Mouse (Mus musculus): ENCODE results near the gene Kdm5c. TPM values are rescaled to one million over a fixed set of nuclear protein-coding genes. Genes with fewer than 3 reads are reported as not detected.
"Not testable (repeated sequence)": the region's sequence is repeated elsewhere in the genome, so short reads cannot be mapped to it uniquely, and the experiment has no call there.

Kdm5c gene
- polyA plus RNA-seq, 1 experiment from 2014 or later = 13.8 TPM

- no peak for DNase-seq (ENCODE audit: low spot score)
- 91% methylated on average over 2 of the region's 2 CpGs for WGBS
- Histone ChIP-seq H3K27me3 (ENCODE audit: control insufficient read depth, insufficient read depth, low read length) (no peaks in the 10 kb centered on the region), H3K27ac (replicated peaks) (no peak overlapping the region), H3K9ac (ENCODE audit: low read length) (no peak overlapping the region), H3K4me1 (replicated peaks; ENCODE audit: control insufficient read depth, insufficient read depth) (no peaks in the 10 kb centered on the region), H3K4me3 (ENCODE audit: low read depth, low read length) (no peak overlapping the region), H3K36me3 (ENCODE audit: control insufficient read depth, insufficient read depth, low read length) (peaks cover 15% of the 10 kb centered on the region), H3K4me2 (replicated peaks; ENCODE audit: low read depth) (no peak overlapping the region), H3K9me3 (ENCODE audit: control insufficient read depth, low read length) (no peaks in the 10 kb centered on the region)
- TF ChIP-seq CTCF (IDR thresholded peaks at IDR 0.05; ENCODE audit: low read depth) = no peak
- no peak for TF ChIP-seq EP300 (optimal IDR thresholded peaks at IDR 0.05)
- no peak for ATAC-seq (ENCODE audit: low FRiP score, low TSS enrichment)
Measured at GRCm38 (mm10) chrX:152244492-152245189, 11.8 kb downstream of the Kdm5c start.

- Histone ChIP-seq H3K4me3 (ENCODE audit: low read depth, low read length) (no peak overlapping the region), H3K36me3 (ENCODE audit: control insufficient read depth, insufficient read depth, low read length) (peaks cover 14% of the 10 kb centered on the region; the same call in 1 of the 2 replicates), H3K9ac (ENCODE audit: low read length) (no peak overlapping the region), H3K9me3 (ENCODE audit: control insufficient read depth, low read length) (no peaks in the 10 kb centered on the region), H3K4me1 (replicated peaks; ENCODE audit: control insufficient read depth, insufficient read depth) (no peaks in the 10 kb centered on the region), H3K4me2 (replicated peaks; ENCODE audit: low read depth) (no peak overlapping the region), H3K27ac (replicated peaks) (no peak overlapping the region), H3K27me3 (ENCODE audit: control insufficient read depth, insufficient read depth, low read length) (no peaks in the 10 kb centered on the region)
- WGBS = 93% methylated on average over 11 of the region's 11 CpGs
- DNase-seq (ENCODE audit: low spot score) = no peak
- no peak for ATAC-seq (ENCODE audit: low FRiP score, low TSS enrichment)
- TF ChIP-seq CTCF (IDR thresholded peaks at IDR 0.05; ENCODE audit: low read depth) (no peak), EP300 (optimal IDR thresholded peaks at IDR 0.05) (no peak)
Measured at GRCm38 (mm10) chrX:152271189-152271588, 38.4 kb downstream of the Kdm5c start.

GRCm38 (mm10) chrX:152279384-152279783 is 46.6 kb downstream of the Kdm5c start:
- ATAC-seq (ENCODE audit: low FRiP score, low TSS enrichment) (no peak), DNase-seq (ENCODE audit: low spot score) (no peak)
- no peaks in the 10 kb centered on the region for H3K36me3 ChIP-seq (ENCODE audit: control insufficient read depth, insufficient read depth, low read length)
- H3K27me3 ChIP-seq (ENCODE audit: control insufficient read depth, insufficient read depth, low read length) = no peaks in the 10 kb centered on the region
- H3K4me1 ChIP-seq (replicated peaks; ENCODE audit: control insufficient read depth, insufficient read depth) = no peaks in the 10 kb centered on the region
- H3K4me2 ChIP-seq (replicated peaks; ENCODE audit: low read depth) = no peak overlapping the region
- no peak overlapping the region for H3K9ac ChIP-seq (ENCODE audit: low read length)
- H3K9me3 ChIP-seq (ENCODE audit: control insufficient read depth, low read length) = no peaks in the 10 kb centered on the region
- no peak overlapping the region for H3K4me3 ChIP-seq (ENCODE audit: low read depth, low read length)
- TF ChIP-seq CTCF (IDR thresholded peaks at IDR 0.05; ENCODE audit: low read depth) (no peak), EP300 (optimal IDR thresholded peaks at IDR 0.05) (no peak)
- no peak overlapping the region for H3K27ac ChIP-seq (replicated peaks)
- WGBS = 82% methylated on average over 6 of the region's 6 CpGs

- DNase-seq (ENCODE audit: low spot score) (no peak), ATAC-seq (ENCODE audit: low FRiP score, low TSS enrichment) (no peak)
- 73% methylated on average over 3 of the region's 3 CpGs for WGBS
- Histone ChIP-seq H3K27ac (replicated peaks) (no peak overlapping the region), H3K4me1 (replicated peaks; ENCODE audit: control insufficient read depth, insufficient read depth) (no peaks in the 10 kb centered on the region), H3K36me3 (ENCODE audit: control insufficient read depth, insufficient read depth, low read length) (no peaks in the 10 kb centered on the region), H3K4me2 (replicated peaks; ENCODE audit: low read depth) (no peak overlapping the region), H3K9me3 (ENCODE audit: control insufficient read depth, low read length) (no peaks in the 10 kb centered on the region), H3K27me3 (ENCODE audit: control insufficient read depth, insufficient read depth, low read length) (no peaks in the 10 kb centered on the region), H3K9ac (ENCODE audit: low read length) (no peak overlapping the region), H3K4me3 (ENCODE audit: low read depth, low read length) (no peak overlapping the region)
- no peak for TF ChIP-seq EP300 (optimal IDR thresholded peaks at IDR 0.05)
- TF ChIP-seq CTCF (IDR thresholded peaks at IDR 0.05; ENCODE audit: low read depth) = no peak
Measured at GRCm38 (mm10) chrX:152284746-152285145, 51.9 kb downstream of the Kdm5c start.

- not testable (repeated sequence) for H3K4me1 ChIP-seq (replicated peaks; ENCODE audit: control insufficient read depth, insufficient read depth); H3K4me2 ChIP-seq (replicated peaks; ENCODE audit: low read depth); H3K27me3 ChIP-seq (ENCODE audit: control insufficient read depth, insufficient read depth, low read length); H3K4me3 ChIP-seq (ENCODE audit: low read depth, low read length); DNase-seq (ENCODE audit: low spot score); H3K27ac ChIP-seq (replicated peaks); H3K9me3 ChIP-seq (ENCODE audit: control insufficient read depth, low read length); H3K36me3 ChIP-seq (ENCODE audit: control insufficient read depth, insufficient read depth, low read length); H3K9ac ChIP-seq (ENCODE audit: low read length); ATAC-seq (ENCODE audit: low FRiP score, low TSS enrichment)
- 52% methylated on average over 1 of the region's 1 CpGs for WGBS
Measured at GRCm38 (mm10) chrX:152287026-152287425, 54.2 kb downstream of the Kdm5c start.

GRCm38 (mm10) chrX:152306224-152306623 is 73.4 kb downstream of the Kdm5c start:
- H3K27me3 ChIP-seq (ENCODE audit: control insufficient read depth, insufficient read depth, low read length) = no peaks in the 10 kb centered on the region
- no peak for ATAC-seq (ENCODE audit: low FRiP score, low TSS enrichment)
- TF ChIP-seq CTCF (IDR thresholded peaks at IDR 0.05; ENCODE audit: low read depth) (no peak), EP300 (optimal IDR thresholded peaks at IDR 0.05) (no peak)
- 65% methylated on average over 2 of the region's 2 CpGs for WGBS
- no peaks in the 10 kb centered on the region for H3K36me3 ChIP-seq (ENCODE audit: control insufficient read depth, insufficient read depth, low read length)
- no peak overlapping the region for H3K9ac ChIP-seq (ENCODE audit: low read length)
- no peak overlapping the region for H3K4me3 ChIP-seq (ENCODE audit: low read depth, low read length)
- no peak for DNase-seq (ENCODE audit: low spot score)
- H3K27ac ChIP-seq (replicated peaks) = no peak overlapping the region
- no peaks in the 10 kb centered on the region for H3K4me1 ChIP-seq (replicated peaks; ENCODE audit: control insufficient read depth, insufficient read depth)
- no peak overlapping the region for H3K4me2 ChIP-seq (replicated peaks; ENCODE audit: low read depth)
- no peaks in the 10 kb centered on the region for H3K9me3 ChIP-seq (ENCODE audit: control insufficient read depth, low read length)
